Mouse (Mus musculus) Muller cell, postnatal 12 days (primary cell): Measurements from ENCODE around the gene Fbxo9.
"Not testable (repeated sequence)": the region's sequence is repeated elsewhere in the genome, so short reads cannot be mapped to it uniquely, and the experiment has no call there.

Source experiments
- DNase-seq: peaks from one replicate; pipeline ENCODE4 v3.0.0-alpha.2; 2015; ENCODE audit errors: inconsistent ontology term

Fbxo9 gene

GRCm38 (mm10) chr9:78107912-78108795 is 711 bp downstream of the Fbxo9 start:
- peak; percentile 85 for DNase-seq

DNA sequence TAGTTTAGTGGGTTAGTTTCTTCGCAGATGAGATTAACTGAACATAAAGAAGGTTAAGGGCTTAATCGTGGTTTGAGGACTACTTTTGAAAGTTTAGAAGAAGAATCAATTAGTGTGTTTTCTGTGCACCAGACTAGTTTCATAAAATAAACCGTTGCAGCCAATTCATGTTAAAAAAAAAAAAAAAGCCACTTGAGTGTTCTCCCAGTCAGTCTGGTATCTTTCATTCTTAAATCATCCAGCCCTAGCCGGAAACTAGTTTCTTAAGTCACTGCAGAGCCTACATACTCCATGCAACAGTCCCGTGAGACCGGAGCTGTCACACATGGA is 1.3 kb downstream of the Fbxo9 start:
- no peak for DNase-seq

GRCm38 (mm10) chr9:78106821-78107220 is 2.0 kb downstream of the Fbxo9 start:
- no peak for DNase-seq

DNA sequence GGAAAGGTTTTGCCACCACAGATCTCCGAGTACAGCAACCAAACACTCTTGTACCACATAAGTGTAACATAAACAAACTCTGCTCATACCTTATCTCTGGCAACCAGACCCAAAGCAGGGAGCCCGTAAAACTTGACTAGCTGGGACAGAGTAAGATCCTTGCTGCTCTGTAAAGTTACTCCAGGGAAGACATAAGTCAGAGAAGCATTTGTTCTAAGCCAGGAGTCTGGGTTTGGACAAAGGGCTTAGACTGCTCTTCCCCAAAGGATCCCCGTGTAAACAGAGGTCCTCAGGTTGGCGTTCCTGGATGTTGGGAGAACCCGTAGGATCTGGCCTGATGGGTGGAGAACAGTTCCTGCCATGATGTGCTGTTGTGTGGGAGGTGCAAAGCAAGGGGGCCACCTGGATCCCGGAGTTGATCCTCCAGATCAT is 3.3 kb downstream of the Fbxo9 start:
- DNase-seq: no peak

DNA sequence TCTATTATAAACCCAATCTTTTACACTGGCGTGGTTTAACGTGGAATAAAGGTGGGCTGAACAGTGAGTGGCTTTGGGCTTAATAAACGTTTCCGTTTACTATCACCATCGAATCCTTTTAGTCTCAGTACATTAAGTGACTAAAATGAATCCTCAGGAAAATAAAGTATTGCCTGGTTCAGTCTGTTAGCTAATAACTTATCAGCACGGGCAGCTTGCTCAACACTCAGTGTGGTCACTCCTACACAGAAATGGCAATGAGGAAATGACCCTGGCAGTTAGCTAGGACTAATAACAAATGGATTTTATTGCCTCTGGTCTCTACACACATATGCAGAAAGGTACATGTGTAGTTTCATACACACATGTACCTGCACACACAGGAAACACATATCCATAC is 3.9 kb downstream of the Fbxo9 start:
- no peak for DNase-seq

DNA sequence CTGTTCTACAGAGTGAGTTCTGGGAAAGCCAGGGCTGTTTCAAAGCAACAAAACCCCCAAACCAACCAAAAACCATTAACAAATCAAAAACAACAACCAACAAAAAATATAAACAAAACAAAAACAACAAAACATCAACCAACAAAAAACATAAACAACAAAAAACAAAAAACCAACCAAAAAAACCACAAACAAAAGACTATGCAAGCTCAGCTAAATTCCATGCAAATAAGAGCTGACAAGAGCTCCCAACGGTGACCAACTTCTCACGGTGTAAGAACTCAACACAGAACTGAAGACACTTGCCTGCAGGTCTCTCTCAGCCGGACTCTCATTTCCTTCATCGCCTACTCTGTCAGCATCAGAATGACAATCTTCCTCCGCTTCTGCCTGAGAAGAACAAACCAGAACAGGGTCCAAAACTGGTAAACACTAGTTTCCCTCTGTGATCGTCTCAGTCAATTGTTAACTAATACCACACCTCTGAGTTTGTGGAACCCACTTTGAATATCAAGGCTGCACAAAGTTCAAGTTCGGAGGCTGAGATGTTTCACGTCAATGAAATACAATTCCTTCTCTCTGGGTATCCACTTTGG is 4.8 kb downstream of the Fbxo9 start:
- DNase-seq: no peak

- no peak for DNase-seq
Measured at GRCm38 (mm10) chr9:78101431-78101830, 7.4 kb downstream of the Fbxo9 start.

DNA sequence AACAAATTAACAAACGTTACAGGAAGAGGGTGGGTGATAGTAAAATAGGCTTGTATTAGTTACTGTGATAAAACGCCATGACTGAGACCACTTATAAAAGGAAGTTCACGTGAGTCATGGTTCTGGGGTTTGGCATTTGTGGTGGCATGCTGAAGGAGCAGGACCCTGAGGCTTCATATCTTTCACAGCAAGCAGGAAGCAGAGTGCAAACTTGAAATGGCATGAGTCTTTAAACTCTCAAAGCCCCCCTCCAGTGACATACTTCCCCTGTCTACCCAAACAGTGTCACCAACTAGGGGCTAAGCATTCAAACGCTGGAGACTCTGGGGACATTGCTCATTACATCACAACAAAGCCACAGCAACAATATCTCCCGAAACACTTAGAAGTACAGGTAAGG is 7.9 kb downstream of the Fbxo9 start:
- no peak for DNase-seq

GRCm38 (mm10) chr9:78096376-78096775 is 12.5 kb downstream of the Fbxo9 start:
- no peak for DNase-seq

GRCm38 (mm10) chr9:78095686-78096085 is 13.2 kb downstream of the Fbxo9 start:
- DNase-seq: no peak

- no peak for DNase-seq
Measured at GRCm38 (mm10) chr9:78090596-78090995, 18.3 kb downstream of the Fbxo9 start.

DNA sequence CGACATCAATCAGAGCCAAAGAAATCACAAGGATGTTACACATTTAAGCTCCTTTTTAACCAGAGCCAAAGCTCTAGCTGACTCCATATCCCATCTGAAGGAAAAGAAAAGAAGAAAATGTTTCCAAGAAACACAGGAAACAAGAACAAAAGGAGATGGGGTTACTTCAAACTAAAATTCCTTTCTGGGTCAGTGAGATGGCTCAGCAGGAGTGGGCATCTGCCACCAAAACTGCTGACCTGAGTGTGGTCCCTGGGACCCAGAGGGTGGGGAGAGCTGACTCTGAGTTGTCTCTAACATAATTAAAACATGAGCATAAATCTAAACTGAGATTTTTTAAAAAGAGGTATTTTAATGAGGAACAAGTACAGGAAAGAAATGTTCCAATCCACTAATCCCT is 19.0 kb downstream of the Fbxo9 start:
- DNase-seq: peak; percentile 90

- DNase-seq: no peak
Measured at GRCm38 (mm10) chr9:78088971-78089370, 19.9 kb downstream of the Fbxo9 start.

DNA sequence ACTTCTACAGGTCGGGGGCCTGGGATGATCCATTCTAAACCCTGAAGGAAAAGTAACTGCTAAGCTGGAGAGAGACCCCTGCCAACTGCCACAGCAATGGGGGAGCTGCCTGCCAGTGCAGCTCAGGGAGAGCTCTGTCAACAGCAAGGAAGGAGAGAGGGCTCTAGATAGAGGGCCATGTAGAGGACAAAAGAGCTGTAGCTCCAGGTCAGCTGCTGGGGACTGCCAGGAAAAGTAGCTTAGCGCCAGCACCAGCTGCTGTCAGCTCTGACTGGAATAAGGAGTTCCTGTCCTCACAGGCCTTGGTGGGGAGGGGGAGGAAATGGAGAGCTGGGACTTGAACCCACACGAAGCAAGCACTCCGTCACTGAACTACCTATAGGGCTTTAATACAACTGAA is 20.3 kb downstream of the Fbxo9 start:
- no peak for DNase-seq

DNA sequence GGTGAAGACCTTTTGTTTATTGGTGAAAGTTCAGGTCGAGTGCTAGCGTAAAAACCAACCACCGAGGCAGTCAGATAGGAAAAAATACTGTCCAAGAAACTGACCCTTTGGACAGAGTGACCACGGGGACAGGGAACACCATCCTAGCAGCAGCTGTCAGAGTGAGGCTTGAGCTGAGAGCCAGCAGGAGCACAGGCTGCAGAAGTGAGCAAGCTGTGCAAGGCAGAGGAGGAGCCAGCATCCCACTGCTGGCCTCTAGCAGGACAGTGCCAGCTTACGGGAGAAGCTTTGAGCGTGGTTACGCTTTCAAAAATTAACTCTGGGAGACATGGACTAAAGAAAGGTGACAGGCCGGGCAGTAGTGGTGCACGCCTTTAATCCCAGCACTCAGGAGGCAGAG is 21.1 kb downstream of the Fbxo9 start:
- DNase-seq: no peak

DNA sequence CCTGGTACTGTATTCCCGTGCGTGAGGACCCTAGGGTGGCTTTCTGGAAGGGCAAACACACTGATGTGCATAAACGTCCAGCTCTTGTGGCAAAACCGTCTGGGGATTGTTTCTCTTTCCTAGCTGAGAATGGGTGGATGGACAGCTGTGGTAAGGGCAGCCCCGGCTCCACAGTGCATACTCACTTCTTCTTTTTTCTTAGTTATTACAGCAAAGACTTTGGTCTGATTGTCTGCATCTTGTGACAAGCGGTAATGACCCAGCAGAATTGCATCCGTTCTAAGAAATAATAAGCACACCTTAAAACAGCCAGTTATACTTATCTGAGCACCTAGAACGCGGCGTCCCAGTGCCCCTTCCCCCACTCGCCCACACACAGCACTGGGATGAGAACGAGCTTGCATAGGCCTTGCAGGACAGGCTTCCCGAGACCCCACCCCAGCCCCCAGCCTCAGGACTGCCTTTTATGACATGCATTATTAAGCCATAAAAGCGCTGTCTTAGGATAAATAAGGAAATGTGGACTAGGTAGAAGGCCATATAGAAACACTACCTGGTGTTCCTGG is 23.1 kb downstream of the Fbxo9 start:
- no peak for DNase-seq

- no peak for DNase-seq
Measured at GRCm38 (mm10) chr9:78084341-78084740, 24.5 kb downstream of the Fbxo9 start.

- no peak for DNase-seq
Measured at GRCm38 (mm10) chr9:78081835-78082234, 27.0 kb downstream of the Fbxo9 start.

DNA sequence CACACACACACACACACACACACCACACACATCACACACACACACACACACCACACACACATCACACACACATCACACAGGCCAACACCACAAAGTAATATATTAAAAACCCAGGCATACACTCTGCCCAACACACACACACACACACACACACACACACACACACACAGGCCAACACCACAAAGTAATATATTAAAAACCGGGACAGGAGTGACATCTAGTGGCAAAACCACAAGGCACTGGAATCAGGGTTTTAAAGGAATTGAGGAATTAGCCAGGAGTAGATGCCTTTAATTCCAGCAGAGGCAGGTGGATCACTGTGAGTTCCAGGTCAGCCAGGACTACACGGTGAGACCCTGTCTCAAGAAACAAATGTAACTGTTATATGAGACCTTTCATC is 30.6 kb downstream of the Fbxo9 start:
- DNase-seq: peak; percentile 65

- no peak for DNase-seq
Measured at GRCm38 (mm10) chr9:78075256-78075655, 33.6 kb downstream of the Fbxo9 start.

- no peak for DNase-seq
Measured at GRCm38 (mm10) chr9:78073713-78074340, 35.0 kb downstream of the Fbxo9 start.

DNA sequence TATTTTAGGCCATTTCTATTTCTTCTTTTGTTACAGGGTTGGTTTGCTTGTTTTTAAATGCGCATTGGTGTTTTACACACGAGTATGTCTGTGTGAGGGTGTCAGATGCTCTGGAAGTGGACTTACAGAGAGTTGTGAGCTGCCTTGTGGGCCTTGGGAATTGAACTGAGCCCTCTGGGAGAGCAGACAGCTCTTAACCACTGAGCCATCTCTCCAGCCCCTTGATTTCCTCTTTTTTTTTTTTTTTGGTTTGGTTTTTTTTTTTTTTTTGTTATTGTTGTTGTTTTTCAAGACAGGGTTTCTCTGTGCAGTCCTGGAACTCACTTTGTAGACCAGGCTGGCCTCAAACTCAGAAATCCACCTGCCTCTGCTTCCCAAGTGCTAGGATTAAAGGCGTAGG is 35.6 kb downstream of the Fbxo9 start:
- DNase-seq: not testable (repeated sequence)

GRCm38 (mm10) chr9:78071626-78072025 is 37.2 kb downstream of the Fbxo9 start:
- no peak for DNase-seq
